Mouse (Mus musculus): Measurements from ENCODE around the gene Cradd. TPM values are rescaled to one million over a fixed set of nuclear protein-coding genes. Genes with fewer than 3 reads are reported as not detected.

The Cradd gene
- polyA plus RNA-seq, 1 experiment from 2014 or later: 9.4 TPM

DNA sequence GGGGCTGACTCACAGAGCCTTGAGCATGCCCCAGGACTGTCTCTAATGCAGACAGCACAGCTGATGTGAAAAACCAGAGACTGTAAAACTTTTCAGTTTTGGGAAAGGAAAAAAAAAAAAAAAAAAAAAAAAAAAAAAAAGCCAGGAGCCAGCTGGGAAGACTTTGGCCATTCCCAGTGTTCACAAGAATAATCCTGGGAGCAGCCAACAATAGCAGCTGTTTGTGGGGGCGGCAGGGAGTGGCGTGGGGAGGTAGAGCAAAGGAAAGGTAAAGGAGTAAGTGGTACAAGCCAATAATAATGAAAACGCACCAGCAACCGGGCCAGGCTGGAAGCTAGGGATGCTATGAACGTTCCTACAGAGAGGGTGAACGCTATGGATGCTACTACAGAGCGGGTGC is 32.8 kb upstream of the Cradd start:
- ATAC-seq (no peak), DNase-seq (ENCODE audit: low read depth, low spot score) (no peak)
- CTCF ChIA-PET: no interaction called here
- in situ Hi-C loops (cut with MboI; ENCODE audit: low pct_unique_long_range_greater_than_20kb): no loop called here
- POLR2A ChIA-PET: interaction anchor here (0.5 kb wide), 1 partner anchor 65 kb away, joined by 3 read pairs; no protein-coding TSS in a partner anchor
- no peak for TF ChIP-seq CTCF (IDR thresholded peaks at IDR 0.05)
- H3K27me3 ChIP-seq: no peaks in the 10 kb centered on the region

DNA sequence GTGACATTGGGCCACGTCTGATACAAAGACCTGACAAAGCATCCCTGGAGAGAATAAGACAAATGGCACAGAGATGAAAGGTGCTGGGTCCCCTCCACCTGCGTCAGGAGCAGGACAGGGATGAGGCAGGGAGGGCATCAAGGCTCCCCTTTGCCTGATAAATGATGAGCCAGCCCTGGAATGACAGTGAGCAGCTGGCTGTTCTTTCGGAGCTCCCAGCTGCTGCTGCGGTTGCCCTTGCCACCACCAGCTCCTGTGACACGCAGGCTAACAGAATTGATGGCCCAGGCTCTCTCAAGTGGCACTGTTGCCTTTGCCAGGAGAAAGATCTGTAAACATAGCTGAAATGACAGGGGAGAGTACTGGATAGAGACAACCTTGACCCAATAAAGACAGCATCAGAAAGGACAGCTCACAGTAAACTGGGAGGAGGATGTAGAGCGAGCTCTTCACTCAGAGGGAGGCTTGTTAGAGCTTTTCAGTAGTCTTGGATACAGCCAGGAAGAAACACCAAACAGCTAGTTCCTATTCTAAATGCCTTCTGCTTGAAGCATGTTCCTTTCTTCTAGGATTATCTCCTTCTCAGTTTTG is 31.8 kb upstream of the Cradd start:
- ChIA-PET POLR2A (interaction anchor here (0.7 kb wide), 1 partner anchor 151 kb away, joined by 3 read pairs; no protein-coding TSS in a partner anchor), CTCF (interaction anchor here (0.9 kb wide), 1 partner anchor 32 kb away, joined by 3 read pairs; no protein-coding TSS in a partner anchor)
- TF ChIP-seq CTCF (IDR thresholded peaks at IDR 0.05): no peak
- no peak for DNase-seq (ENCODE audit: low read depth, low spot score)
- no peaks in the 10 kb centered on the region for H3K27me3 ChIP-seq
- in situ Hi-C loops (cut with MboI; ENCODE audit: low pct_unique_long_range_greater_than_20kb): no loop called here
- ATAC-seq: no peak

GRCm38 (mm10) chr10:95354673-95355072 is 30.7 kb upstream of the Cradd start:
- H3K27me3 ChIP-seq: no peaks in the 10 kb centered on the region
- no peak for TF ChIP-seq CTCF (IDR thresholded peaks at IDR 0.05)
- in situ Hi-C loops (cut with MboI; ENCODE audit: low pct_unique_long_range_greater_than_20kb): no loop called here
- DNase-seq (ENCODE audit: low read depth, low spot score): no peak
- ChIA-PET POLR2A (no interaction called here), CTCF (no interaction called here)
- ATAC-seq: no peak

DNA sequence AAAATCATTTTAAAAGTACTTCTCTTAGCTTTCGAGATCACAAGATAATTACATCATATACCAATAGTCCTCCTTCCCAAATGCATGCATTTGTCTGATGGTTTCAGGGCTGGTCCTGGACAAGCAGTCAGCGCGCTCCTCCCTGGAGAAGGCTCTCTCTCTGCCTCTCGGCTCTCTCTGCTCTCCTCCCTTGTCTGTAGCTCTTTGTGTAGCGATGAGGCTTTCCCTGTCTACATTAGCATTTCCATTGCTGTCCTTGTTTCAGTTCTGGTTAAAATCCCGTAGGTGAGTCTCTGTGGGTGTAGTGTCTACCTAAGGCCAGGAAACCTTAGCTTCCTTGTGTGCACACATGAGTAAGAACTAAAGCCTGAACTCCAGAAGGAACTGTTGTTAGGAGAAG is 30.1 kb upstream of the Cradd start:
- POLR2A ChIA-PET: no interaction called here

DNA sequence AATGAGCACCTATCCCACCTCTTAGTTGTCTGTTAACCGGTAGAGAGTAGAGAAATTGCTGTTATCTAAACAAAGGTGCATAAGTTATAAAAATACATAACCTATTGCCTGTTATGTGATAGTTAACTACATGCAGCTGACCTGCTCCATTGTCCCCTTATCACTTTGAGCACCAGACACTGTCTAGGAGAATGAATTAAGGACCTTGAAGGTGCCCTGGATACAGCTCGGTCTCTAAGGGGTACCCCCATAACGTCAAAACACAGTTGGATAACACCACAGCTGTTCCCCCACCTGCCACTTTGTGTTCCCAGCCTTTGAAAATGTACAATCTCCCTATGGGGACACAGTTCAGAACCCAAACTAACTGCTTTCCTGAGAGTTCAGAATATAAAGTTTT is 24.5 kb upstream of the Cradd start:
- TF ChIP-seq CTCF (IDR thresholded peaks at IDR 0.05): no peak
- ChIA-PET POLR2A (interaction anchor here (0.6 to 0.7 kb wide), 2 partner anchors 8 to 46 kb away, joined by 3 read pairs; no protein-coding TSS in a partner anchor), CTCF (interaction anchor here (1.2 kb wide), 1 partner anchor 10 kb away, joined by 3 read pairs; no protein-coding TSS in a partner anchor)
- in situ Hi-C loops (cut with MboI; ENCODE audit: low pct_unique_long_range_greater_than_20kb): no loop called here
- no peak for ATAC-seq
- H3K27me3 ChIP-seq: no peaks in the 10 kb centered on the region
- no peak for DNase-seq (ENCODE audit: low read depth, low spot score)

More for the DNA sequence above, 30.1 kb upstream of the Cradd start:
- no peaks in the 10 kb centered on the region for H3K27me3 ChIP-seq
- TF ChIP-seq CTCF (IDR thresholded peaks at IDR 0.05): no peak
- in situ Hi-C loops (cut with MboI; ENCODE audit: low pct_unique_long_range_greater_than_20kb): no loop called here
- no peak for DNase-seq (ENCODE audit: low read depth, low spot score)
- no peak for ATAC-seq
- CTCF ChIA-PET: interaction anchor here (0.9 kb wide), 1 partner anchor 363 kb away, joined by 3 read pairs; no protein-coding TSS in a partner anchor

DNA sequence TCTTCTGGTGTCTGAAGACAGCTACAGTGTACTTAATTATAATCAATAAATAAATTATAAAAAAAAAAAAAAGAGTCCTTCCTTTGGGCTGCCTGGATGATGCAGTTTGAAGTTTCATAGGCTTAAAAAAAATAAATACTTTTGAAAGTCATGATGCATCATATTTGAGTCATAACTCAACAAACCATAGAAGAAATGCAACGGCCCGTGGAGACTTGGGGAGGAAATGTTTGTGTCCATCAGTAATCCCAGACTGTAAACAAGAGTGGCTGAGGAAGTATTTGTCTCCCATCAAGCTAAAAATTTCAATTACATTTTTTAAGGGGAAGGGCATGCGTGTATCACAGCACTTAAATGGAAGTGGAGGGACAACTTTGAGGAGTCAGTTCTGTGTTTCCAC is 23.8 kb upstream of the Cradd start:
- no peak for ATAC-seq
- ChIA-PET CTCF (no interaction called here), POLR2A (interaction anchor here (0.6 kb wide), 2 partner anchors 46 to 1230 kb away, joined by 3 to 4 read pairs; no protein-coding TSS in a partner anchor)
- in situ Hi-C loops (cut with MboI; ENCODE audit: low pct_unique_long_range_greater_than_20kb): no loop called here
- no peaks in the 10 kb centered on the region for H3K27me3 ChIP-seq
- TF ChIP-seq CTCF (IDR thresholded peaks at IDR 0.05): no peak
- no peak for DNase-seq (ENCODE audit: low read depth, low spot score)

DNA sequence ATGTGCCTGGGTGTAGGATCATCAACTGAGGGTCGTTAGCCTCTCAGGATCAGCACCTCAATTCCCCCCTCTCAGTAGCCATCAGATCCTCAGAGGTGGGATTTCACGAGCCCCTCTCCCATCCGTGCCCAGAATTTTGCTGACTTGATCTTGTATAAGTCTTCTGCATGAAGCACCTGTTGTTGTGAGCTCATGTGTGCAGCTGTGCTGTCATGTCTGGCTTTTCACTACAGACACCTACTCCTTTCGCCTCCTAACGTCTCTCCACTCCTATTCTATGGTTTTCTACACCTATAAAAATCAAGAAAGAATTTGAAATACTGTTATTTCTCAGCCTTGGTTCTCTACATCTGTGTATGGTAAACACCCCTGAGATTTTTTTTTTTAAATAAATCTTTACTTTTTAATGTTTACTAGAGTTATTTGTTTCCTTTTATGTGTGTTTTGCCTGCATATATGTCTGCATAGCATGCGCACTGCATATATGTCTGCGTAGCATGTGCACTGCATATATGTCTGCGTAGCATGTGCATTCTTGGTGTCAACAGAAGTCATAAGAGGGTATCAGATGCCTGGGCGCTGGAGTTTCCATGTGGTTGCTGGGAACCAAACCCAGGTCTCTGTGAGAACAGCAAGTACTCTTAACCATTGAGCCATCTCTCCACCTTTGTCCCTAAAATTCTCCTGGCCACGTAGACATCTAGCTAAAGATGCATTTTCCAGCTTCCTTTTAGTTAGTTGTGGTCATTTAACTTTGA is 19.1 kb upstream of the Cradd start:
- no peak for ATAC-seq
- TF ChIP-seq CTCF (IDR thresholded peaks at IDR 0.05): no peak

DNA sequence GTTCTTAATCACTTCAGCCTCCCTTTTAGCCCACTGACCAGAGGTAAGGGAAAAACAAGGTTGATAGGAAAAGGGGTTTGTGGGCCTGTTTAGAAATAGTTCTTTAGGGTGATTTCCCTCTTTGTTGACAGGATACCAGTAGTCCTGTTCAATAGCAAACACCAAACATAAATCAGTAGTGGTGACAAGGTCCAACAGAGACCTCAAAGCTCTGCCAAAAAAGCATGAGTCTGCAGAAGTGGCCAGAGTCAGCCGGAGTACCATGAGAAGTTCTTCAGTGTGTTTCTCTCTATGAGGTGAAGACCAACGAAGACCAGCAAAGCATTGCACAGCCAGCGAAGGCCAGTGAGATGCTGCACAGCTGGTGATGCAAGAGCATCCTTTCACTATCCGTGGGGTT is 16.7 kb upstream of the Cradd start:
- no peaks in the 10 kb centered on the region for H3K27me3 ChIP-seq
- TF ChIP-seq CTCF (IDR thresholded peaks at IDR 0.05): no peak
- POLR2A ChIA-PET: interaction anchor here (1.2 kb wide), 1 partner anchor 8 kb away, joined by 3 read pairs; no protein-coding TSS in a partner anchor
- ATAC-seq (no peak), DNase-seq (ENCODE audit: low read depth, low spot score) (no peak)
- CTCF ChIA-PET: no interaction called here
- in situ Hi-C loops (cut with MboI; ENCODE audit: low pct_unique_long_range_greater_than_20kb): no loop called here

More for the DNA sequence above, 19.1 kb upstream of the Cradd start:
- H3K27me3 ChIP-seq: no peaks in the 10 kb centered on the region
- POLR2A ChIA-PET: no interaction called here
- CTCF ChIA-PET: no interaction called here
- DNase-seq (ENCODE audit: low read depth, low spot score): no peak
- in situ Hi-C loops (cut with MboI; ENCODE audit: low pct_unique_long_range_greater_than_20kb): no loop called here

GRCm38 (mm10) chr10:95337589-95337988 is 13.7 kb upstream of the Cradd start:
- no peaks in the 10 kb centered on the region for H3K27me3 ChIP-seq
- in situ Hi-C loops (cut with MboI; ENCODE audit: low pct_unique_long_range_greater_than_20kb): no loop called here
- DNase-seq (ENCODE audit: low read depth, low spot score) (no peak), ATAC-seq (no peak)
- POLR2A ChIA-PET: interaction anchor here (0.6 to 1.5 kb wide), 3 partner anchors 12 to 812 kb away, joined by 3 read pairs; no protein-coding TSS in a partner anchor
- CTCF ChIA-PET: interaction anchor here (0.9 kb wide), 1 partner anchor 12 kb away, joined by 3 read pairs; no protein-coding TSS in a partner anchor
- TF ChIP-seq CTCF (IDR thresholded peaks at IDR 0.05): no peak

- in situ Hi-C loops (cut with MboI; ENCODE audit: low pct_unique_long_range_greater_than_20kb): no loop called here
- no peak for TF ChIP-seq CTCF (IDR thresholded peaks at IDR 0.05)
- ATAC-seq (peak; percentile 62), DNase-seq (ENCODE audit: low read depth, low spot score) (no peak)
- CTCF ChIA-PET: no interaction called here
- no peaks in the 10 kb centered on the region for H3K27me3 ChIP-seq
- POLR2A ChIA-PET: interaction anchor here (1.5 kb wide), 1 partner anchor 12 kb away, joined by 3 read pairs; no protein-coding TSS in a partner anchor
Observed at GRCm38 (mm10) chr10:95336781-95337544, 13.0 kb upstream of the Cradd start.
